Mouse (Mus musculus) stomach, embryonic 14.5 days (tissue): ENCODE results near the gene Myrfl. TPM values are rescaled to one million over a fixed set of nuclear protein-coding genes. Genes with fewer than 3 reads are reported as not detected.

ENCODE experiments used
- ATAC-seq: fragments of 200-750 bp; cut with Nextera tagmentation; 2 replicates; pipeline ENCODE4 v1.8.0; 2017; ENCODE audit warnings: low read depth, moderate TSS enrichment; ENCODE audit not compliant: insufficient number of reproducible peaks, insufficient read depth, low FRiP score
- H3K27ac ChIP-seq: fragments of 300-500 bp; sonication (generic); 2 replicates; pipeline ENCODE4 v1.5.1; 2014; ENCODE audit warnings: mild to moderate bottlenecking, low read length, moderate library complexity, mixed read lengths
- H3K27me3 ChIP-seq: fragments of 300-500 bp; sonication (generic); 2 replicates; pipeline ENCODE4 v1.6.1; 2014; ENCODE audit warnings: low read length, control low read depth, mixed read lengths; ENCODE audit not compliant: control insufficient read depth, insufficient read depth
- H3K36me3 ChIP-seq: fragments of 300-500 bp; sonication (generic); 2 replicates; pipeline ENCODE4 v1.6.1; 2014; ENCODE audit warnings: mild to moderate bottlenecking, control low read depth, low read length, moderate library complexity, mixed read lengths; ENCODE audit not compliant: control insufficient read depth, insufficient read depth
- H3K4me1 ChIP-seq: fragments of 300-500 bp; sonication (generic); 2 replicates; pipeline ENCODE4 v1.6.1; 2014; ENCODE audit warnings: low read length, control low read depth, mixed read lengths; ENCODE audit not compliant: control insufficient read depth, insufficient read depth
- H3K4me2 ChIP-seq: fragments of 300-500 bp; sonication (generic); replicated peaks from 2 replicates; pipeline ENCODE4 v1.6.1; 2014; ENCODE audit warnings: low read depth, low read length, control low read depth
- H3K4me3 ChIP-seq: fragments of 300-500 bp; sonication (generic); 2 replicates; pipeline ENCODE4 v1.5.1; 2014; ENCODE audit warnings: low read depth, low read length, control low read depth
- H3K9ac ChIP-seq: fragments of 300-500 bp; sonication (generic); replicated peaks from 2 replicates; pipeline ENCODE4 v1.6.1; 2014; ENCODE audit warnings: low read depth, mild to moderate bottlenecking, control low read depth, low read length, moderate library complexity, mixed read lengths
- H3K9me3 ChIP-seq: fragments of 300-500 bp; sonication (generic); 2 replicates; pipeline ENCODE4 v1.6.1; 2016; ENCODE audit warnings: low read depth, low read length, control low read depth; ENCODE audit not compliant: control insufficient read depth
- WGBS: fragments of 180-500 bp; shearing (Covaris S2); extraction: QIAGEN DNeasy Blood & Tissue Kit; methylation state at CpG from one replicate; pipeline ENCODE4 v1.1.7; 2014; 5-methylcytosine and 5-hydroxymethylcytosine counted together
- polyA plus RNA-seq: library from polyadenylated mRNA; unstranded; fragments of >200 nt; fragmentation: Nextera tagmentation; extraction: Ambion mirVana; gene quantifications from 2 replicates; pipeline ENCODE4 v1.2.1, GENCODE M21; 2014

Gene Myrfl
- polyA plus RNA-seq: 0.20 and 0.34 TPM in 2 replicates

DNA sequence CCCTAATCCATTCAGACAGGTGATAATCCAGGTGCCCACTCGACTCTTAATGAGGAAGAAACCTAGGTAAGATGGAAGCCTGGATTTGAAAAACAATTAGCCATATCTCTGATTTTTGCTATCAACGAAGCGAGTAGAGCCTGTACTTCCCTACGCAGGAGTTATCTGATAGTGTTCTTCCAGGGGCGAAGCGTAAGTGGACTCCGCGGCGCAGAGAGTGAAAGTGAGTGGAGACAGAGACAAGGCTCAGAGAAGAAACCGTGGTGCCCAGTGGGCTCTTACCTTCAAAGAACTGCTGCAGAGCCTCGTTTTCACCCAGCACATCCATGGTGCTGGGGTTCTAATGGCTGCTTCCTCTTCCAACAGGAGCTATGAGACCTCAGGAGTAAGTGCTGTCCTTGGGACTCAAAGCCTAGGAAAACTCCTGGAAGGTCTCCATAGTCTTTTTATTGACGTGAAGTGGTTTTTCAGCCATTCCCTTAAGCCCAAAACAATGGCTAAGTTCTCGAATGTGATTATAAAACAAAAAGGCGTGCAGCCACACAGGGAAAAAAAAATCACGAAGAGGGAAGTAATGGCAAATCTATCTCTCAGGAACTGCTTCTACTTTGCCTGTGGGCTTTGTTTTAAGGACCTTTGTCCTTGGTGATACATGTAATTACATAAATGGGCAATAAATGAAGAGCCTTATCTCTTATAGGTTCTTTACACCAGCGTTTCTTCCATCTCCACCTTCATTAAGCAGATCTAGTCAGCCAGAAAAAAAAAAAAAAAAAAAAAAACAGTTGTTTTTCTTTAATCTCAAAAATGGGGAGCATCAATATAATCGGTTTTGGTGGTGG, at the start of gene Myrfl:
Myrfl (minus strand) TSS at position 584 of the 842 bp plus-strand sequence.
- no peak within 1 kb of the TSS for H3K27ac ChIP-seq
- ATAC-seq: no peak
- no peaks in the 10 kb centered on the region for H3K9me3 ChIP-seq
- no peaks in the 10 kb centered on the region for H3K27me3 ChIP-seq
- no peak within 1 kb of the TSS for H3K4me3 ChIP-seq
- 81% methylated on average over 17 of the region's 17 CpGs for WGBS
- no peaks in the 10 kb centered on the region for H3K4me1 ChIP-seq
- H3K4me2 ChIP-seq: no peak within 1 kb of the TSS
- H3K36me3 ChIP-seq: no peaks in the 10 kb centered on the region
- no peak within 1 kb of the TSS for H3K9ac ChIP-seq

DNA sequence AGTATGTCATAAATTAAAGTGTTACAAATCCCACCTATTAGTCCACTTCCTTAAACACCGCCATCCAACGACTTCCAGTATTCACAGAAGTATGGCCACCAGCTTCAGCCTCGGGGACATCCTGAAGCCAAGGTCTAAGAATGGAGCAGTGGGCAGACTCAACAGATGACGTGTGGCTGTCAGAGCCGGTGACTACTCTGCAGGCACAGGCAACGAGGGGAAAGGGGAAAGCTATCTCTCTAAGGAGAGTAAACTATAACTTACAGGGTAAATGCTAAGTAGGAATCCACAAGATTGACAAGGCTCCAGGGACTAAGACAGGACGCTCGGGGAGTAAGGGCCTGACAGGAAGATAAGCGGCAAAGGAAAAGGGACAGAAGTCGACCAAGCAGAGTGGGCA, 48.2 kb upstream of the Myrfl start:
- Histone ChIP-seq H3K36me3 (no peaks in the 10 kb centered on the region), H3K4me2 (no peak overlapping the region), H3K27me3 (no peaks in the 10 kb centered on the region), H3K9ac (no peak overlapping the region), H3K27ac (no peak overlapping the region), H3K9me3 (no peaks in the 10 kb centered on the region), H3K4me3 (no peak overlapping the region), H3K4me1 (no peaks in the 10 kb centered on the region)
- WGBS: 68% methylated on average over 10 of the region's 10 CpGs
- no peak for ATAC-seq

DNA sequence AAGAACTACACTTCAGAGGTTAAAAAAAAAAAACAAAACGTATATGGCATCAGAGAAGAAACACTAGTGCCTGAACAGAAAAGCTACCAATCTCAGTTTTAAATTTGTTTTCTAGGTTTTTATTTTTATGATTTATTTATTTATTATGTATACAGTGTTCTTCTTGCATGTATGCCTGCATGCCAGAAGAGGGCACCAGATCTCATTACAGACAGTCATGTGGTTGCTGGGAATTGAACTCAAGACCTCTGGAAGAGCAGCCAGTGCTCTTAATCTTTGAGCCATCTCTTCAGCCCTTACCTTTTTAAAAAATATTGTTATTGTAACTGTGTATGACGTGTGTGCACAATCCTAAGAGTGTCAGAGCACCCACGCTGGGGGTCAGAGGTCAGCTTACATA, 47.4 kb upstream of the Myrfl start:
- no peak for ATAC-seq
- no peak overlapping the region for H3K4me3 ChIP-seq
- H3K27ac ChIP-seq: no peak overlapping the region
- no peak overlapping the region for H3K4me2 ChIP-seq
- H3K9ac ChIP-seq: no peak overlapping the region
- no peaks in the 10 kb centered on the region for H3K4me1 ChIP-seq
- H3K9me3 ChIP-seq: no peaks in the 10 kb centered on the region
- WGBS: 77% methylated on average over 3 of the region's 3 CpGs
- no peaks in the 10 kb centered on the region for H3K36me3 ChIP-seq
- no peaks in the 10 kb centered on the region for H3K27me3 ChIP-seq

DNA sequence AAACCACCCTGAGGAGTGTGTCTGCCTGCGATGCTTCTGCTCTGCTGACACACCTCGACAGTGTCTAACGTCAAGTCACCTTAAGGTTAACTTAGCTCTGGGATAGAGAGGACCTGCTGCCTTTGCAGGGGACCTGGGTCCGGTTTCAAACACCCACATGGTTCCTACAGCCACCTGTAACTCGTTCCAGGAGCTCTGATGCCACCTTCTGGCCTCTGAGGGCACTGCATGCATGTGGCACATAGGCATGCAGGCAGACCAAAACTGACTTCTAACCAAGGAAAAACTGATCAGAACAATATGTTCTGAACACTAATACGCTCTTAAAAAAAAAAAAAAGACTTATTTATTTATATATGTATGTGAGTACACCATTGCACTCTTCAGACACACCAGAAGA, 46.3 kb upstream of the Myrfl start:
- H3K27me3 ChIP-seq: no peaks in the 10 kb centered on the region
- H3K36me3 ChIP-seq: peaks cover 6% of the 10 kb centered on the region; the same call in 1 of the 2 replicates
- no peak overlapping the region for H3K4me3 ChIP-seq
- no peaks in the 10 kb centered on the region for H3K4me1 ChIP-seq
- H3K9me3 ChIP-seq: no peaks in the 10 kb centered on the region
- 94% methylated on average over 6 of the region's 6 CpGs for WGBS
- H3K27ac ChIP-seq: no peak overlapping the region
- no peak overlapping the region for H3K4me2 ChIP-seq
- no peak overlapping the region for H3K9ac ChIP-seq
- no peak for ATAC-seq

DNA sequence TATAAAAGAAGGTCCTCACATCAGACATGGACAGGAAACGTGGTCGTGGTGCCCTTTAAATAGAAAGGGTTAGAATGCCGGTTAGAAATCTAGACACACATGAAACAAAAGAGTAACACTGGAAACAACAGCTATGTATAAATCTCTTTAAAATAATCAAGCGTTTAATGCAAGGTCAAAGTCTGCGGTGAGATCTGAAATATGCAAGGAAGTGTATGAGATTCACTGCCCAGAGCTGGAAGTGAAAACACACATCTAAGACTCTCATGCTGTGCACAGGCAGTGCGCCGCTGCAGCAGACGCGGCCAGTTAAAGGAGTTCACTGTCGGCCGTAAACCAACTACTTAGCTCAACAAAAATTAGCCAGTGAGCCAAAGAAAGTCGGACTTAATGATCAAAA, 38.3 kb upstream of the Myrfl start:
- H3K27me3 ChIP-seq: no peaks in the 10 kb centered on the region
- no peaks in the 10 kb centered on the region for H3K4me1 ChIP-seq
- ATAC-seq: no peak
- H3K9me3 ChIP-seq: no peaks in the 10 kb centered on the region
- H3K9ac ChIP-seq: no peak overlapping the region
- WGBS: 79% methylated on average over 12 of the region's 12 CpGs
- no peak overlapping the region for H3K4me2 ChIP-seq
- no peak overlapping the region for H3K27ac ChIP-seq
- peaks cover 9% of the 10 kb centered on the region; the same call in 1 of the 2 replicates for H3K36me3 ChIP-seq
- H3K4me3 ChIP-seq: no peak overlapping the region

DNA sequence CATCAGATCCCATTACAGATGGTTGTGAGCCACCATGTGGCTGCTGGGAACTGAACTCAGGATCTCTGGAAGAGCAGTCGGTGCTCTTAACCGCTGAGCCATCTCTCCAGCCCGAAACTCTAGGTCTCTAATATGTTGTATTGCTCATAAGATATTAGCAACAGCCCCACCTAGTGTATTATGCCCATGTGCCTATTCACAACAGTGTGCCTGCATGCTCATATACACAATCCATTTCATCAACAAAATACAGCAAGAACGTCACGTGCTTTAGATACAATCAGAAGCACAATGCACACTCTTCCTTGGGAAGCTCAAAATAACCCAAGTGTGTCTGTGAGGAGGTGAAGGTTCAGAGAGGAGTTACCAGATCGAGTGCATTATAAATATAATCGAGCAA, 37.1 kb upstream of the Myrfl start:
- 92% methylated on average over 7 of the region's 7 CpGs for WGBS
- no peak for ATAC-seq
- Histone ChIP-seq H3K4me3 (no peak overlapping the region), H3K9ac (no peak overlapping the region), H3K4me2 (no peak overlapping the region), H3K9me3 (no peaks in the 10 kb centered on the region), H3K36me3 (peaks cover 9% of the 10 kb centered on the region; the same call in 1 of the 2 replicates), H3K27me3 (no peaks in the 10 kb centered on the region), H3K4me1 (no peaks in the 10 kb centered on the region), H3K27ac (no peak overlapping the region)

DNA sequence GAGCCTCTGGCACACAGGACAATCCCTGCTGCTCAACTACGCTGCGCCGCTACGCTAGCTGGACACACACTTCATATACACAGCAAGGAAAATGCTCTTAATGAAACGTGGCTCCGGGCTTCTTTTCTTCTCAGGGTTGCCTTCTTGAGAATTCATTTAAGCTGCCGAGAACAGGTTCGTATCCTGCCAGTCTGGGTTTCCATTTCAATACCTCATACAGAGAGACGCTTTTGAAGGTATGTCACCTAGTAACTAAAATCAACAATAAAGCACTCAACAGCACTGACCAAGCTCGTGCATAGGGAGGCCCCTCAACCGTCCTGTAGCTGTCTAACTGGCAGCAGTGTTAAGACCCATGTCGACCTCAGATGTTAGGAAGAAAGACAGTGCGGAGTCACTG, 35.7 kb upstream of the Myrfl start:
- Histone ChIP-seq H3K4me2 (no peak overlapping the region), H3K4me1 (no peaks in the 10 kb centered on the region), H3K27me3 (no peaks in the 10 kb centered on the region), H3K4me3 (no peak overlapping the region), H3K27ac (no peak overlapping the region), H3K9ac (no peak overlapping the region), H3K36me3 (peaks cover 3% of the 10 kb centered on the region; the same call in 1 of the 2 replicates), H3K9me3 (no peaks in the 10 kb centered on the region)
- ATAC-seq: no peak
- WGBS: 86% methylated on average over 13 of the region's 13 CpGs

DNA sequence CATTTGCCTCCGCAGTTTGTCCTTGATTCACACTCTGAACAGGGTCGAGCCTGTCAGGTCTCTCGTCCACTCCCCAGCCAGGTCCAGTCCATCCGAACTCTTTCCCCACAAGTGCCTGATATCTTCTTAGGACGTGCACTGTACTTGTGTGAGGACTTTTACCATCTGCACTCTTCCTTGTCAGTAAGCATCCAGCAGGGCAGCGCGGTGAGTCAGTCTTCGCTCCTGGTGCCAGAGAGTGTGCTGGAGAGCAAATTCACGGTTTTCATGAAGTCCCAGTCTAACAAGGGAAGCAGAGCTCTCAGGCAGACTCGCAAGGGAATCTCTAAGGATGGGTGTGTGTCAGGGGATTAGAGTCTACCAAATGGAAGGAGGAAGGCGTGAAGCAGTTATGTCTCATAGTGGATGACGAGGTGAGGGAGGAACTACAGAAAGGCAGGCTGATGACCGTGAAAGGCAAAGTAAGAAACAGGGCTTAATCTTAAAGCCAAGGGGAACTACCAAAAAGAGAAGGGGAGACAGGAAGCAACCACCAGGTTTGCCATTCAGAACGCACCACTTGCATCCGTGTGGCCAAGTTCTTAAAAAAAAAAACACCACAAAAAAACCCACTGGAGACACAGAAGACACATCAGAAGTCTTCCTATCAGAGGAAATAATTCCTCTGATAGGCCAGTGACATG, 34.9 kb upstream of the Myrfl start:
- Histone ChIP-seq H3K4me2 (no peak overlapping the region), H3K9me3 (no peaks in the 10 kb centered on the region), H3K27ac (no peak overlapping the region), H3K4me1 (no peaks in the 10 kb centered on the region), H3K4me3 (no peak overlapping the region), H3K36me3 (no peaks in the 10 kb centered on the region; the same call in 1 of the 2 replicates), H3K27me3 (no peaks in the 10 kb centered on the region), H3K9ac (no peak overlapping the region)
- ATAC-seq: no peak
- WGBS: 84% methylated on average over 15 of the region's 15 CpGs
